Mouse (Mus musculus): ENCODE results near the gene Clptm1.
A peak's percentile ranks its signal among the peaks of the same experiment; 100 is the strongest.

Clptm1 gene

GRCm38 (mm10) chr7:19663940-19664339 lies 893 bp downstream of the Clptm1 start:
- no peak for DNase-seq

- DNase-seq: no peak
Observed at GRCm38 (mm10) chr7:19652614-19653013, 12.2 kb downstream of the Clptm1 start.

GRCm38 (mm10) chr7:19651063-19651786 lies 13.6 kb downstream of the Clptm1 start:
- DNase-seq: no peak

- no peak for DNase-seq
Observed at GRCm38 (mm10) chr7:19641223-19641622, 23.6 kb downstream of the Clptm1 start.

- no peak for DNase-seq
Observed at GRCm38 (mm10) chr7:19635074-19635827, 29.6 kb downstream of the Clptm1 start.

- no peak for DNase-seq
Observed at GRCm38 (mm10) chr7:19634591-19634990, 30.2 kb downstream of the Clptm1 start.

GRCm38 (mm10) chr7:19633855-19634254 lies 31.0 kb downstream of the Clptm1 start:
- DNase-seq: no peak

- DNase-seq: no peak
Observed at GRCm38 (mm10) chr7:19633197-19633596, 31.6 kb downstream of the Clptm1 start.

- no peak for DNase-seq
Observed at GRCm38 (mm10) chr7:19632720-19633119, 32.1 kb downstream of the Clptm1 start.

GRCm38 (mm10) chr7:19632275-19632674 lies 32.6 kb downstream of the Clptm1 start:
- no peak for DNase-seq

- peak; percentile 96 for DNase-seq
Observed at GRCm38 (mm10) chr7:19629361-19629734, 35.5 kb downstream of the Clptm1 start, which contains the start of gene Relb. Gene Relb, minus strand, starts transcription at chr7:19629438.

- peak; percentile 100 for DNase-seq
Observed at GRCm38 (mm10) chr7:19628536-19629360, 36.1 kb downstream of the Clptm1 start.

GRCm38 (mm10) chr7:19628192-19628535 lies 36.7 kb downstream of the Clptm1 start:
- DNase-seq: no peak

- DNase-seq: no peak
Observed at GRCm38 (mm10) chr7:19627721-19628120, 37.1 kb downstream of the Clptm1 start.

GRCm38 (mm10) chr7:19623433-19623832 lies 41.4 kb downstream of the Clptm1 start:
- no peak for DNase-seq

GRCm38 (mm10) chr7:19622241-19622640 lies 42.6 kb downstream of the Clptm1 start:
- DNase-seq: no peak

GRCm38 (mm10) chr7:19620811-19621210 lies 44.0 kb downstream of the Clptm1 start:
- DNase-seq: no peak

GRCm38 (mm10) chr7:19619004-19619801 lies 45.6 kb downstream of the Clptm1 start:
- peak; percentile 89 for DNase-seq

GRCm38 (mm10) chr7:19615036-19615577 lies 49.7 kb downstream of the Clptm1 start:
- no peak for DNase-seq

GRCm38 (mm10) chr7:19610969-19611368 lies 53.9 kb downstream of the Clptm1 start:
- DNase-seq: no peak

- no peak for DNase-seq
Observed at GRCm38 (mm10) chr7:19609641-19610332, 55.0 kb downstream of the Clptm1 start.

- DNase-seq: no peak
Observed at GRCm38 (mm10) chr7:19607291-19607690, 57.5 kb downstream of the Clptm1 start.

Measured in lung, postnatal 10 days (tissue).